Mouse (Mus musculus) stomach, embryonic 16.5 days (tissue): ENCODE measurements at regions not wholly inside any gene's neighbourhood (a gene's known extent, or its start where the extent isn't known, plus 50 kb on each side); places are given as distances from the start of the nearest gene placed in this dataset.

ENCODE experiments used
- ATAC-seq: fragments of 200-750 bp; cut with Nextera tagmentation; 2 replicates; pipeline ENCODE4 v1.8.0; 2017; ENCODE audit warnings: moderate number of reproducible peaks, moderate TSS enrichment; ENCODE audit not compliant: insufficient read depth, low FRiP score
- H3K27ac ChIP-seq: fragments of 300-500 bp; sonication (generic); 2 replicates; pipeline ENCODE4 v1.5.1; 2014; ENCODE audit warnings: low read length
- H3K27me3 ChIP-seq: fragments of 300-500 bp; sonication (generic); 2 replicates; pipeline ENCODE4 v1.6.1; 2014; ENCODE audit warnings: low read length, control low read depth, mixed read lengths; ENCODE audit not compliant: control insufficient read depth, insufficient read depth
- H3K36me3 ChIP-seq: fragments of 300-500 bp; sonication (generic); 2 replicates; pipeline ENCODE4 v1.6.1; 2014; ENCODE audit warnings: low read length; ENCODE audit not compliant: control insufficient read depth, insufficient read depth
- H3K4me1 ChIP-seq: fragments of 300-500 bp; sonication (generic); 2 replicates; pipeline ENCODE4 v1.6.1; 2014; ENCODE audit warnings: low read length, control low read depth, mixed read lengths; ENCODE audit not compliant: control insufficient read depth, insufficient read depth
- H3K4me2 ChIP-seq: fragments of 300-500 bp; sonication (generic); 2 replicates; pipeline ENCODE4 v1.6.1; 2014; ENCODE audit warnings: low read depth, low read length, mixed read lengths
- H3K4me3 ChIP-seq: fragments of 300-500 bp; sonication (generic); replicated peaks from 2 replicates; pipeline ENCODE4 v1.5.1; 2014; ENCODE audit warnings: mild to moderate bottlenecking, low read length
- H3K9ac ChIP-seq: fragments of 300-500 bp; sonication (generic); 2 replicates; pipeline ENCODE4 v1.6.1; 2014; ENCODE audit warnings: low read length
- H3K9me3 ChIP-seq: fragments of 300-500 bp; sonication (generic); replicated peaks from 2 replicates; pipeline ENCODE4 v1.6.1; 2016; ENCODE audit warnings: low read length, control low read depth; ENCODE audit not compliant: control insufficient read depth
- WGBS: fragments of 180-500 bp; shearing (Covaris S2); extraction: QIAGEN DNeasy Blood & Tissue Kit; methylation state at CpG from one replicate; pipeline ENCODE4 v1.1.7; 2014; 5-methylcytosine and 5-hydroxymethylcytosine counted together

DNA sequence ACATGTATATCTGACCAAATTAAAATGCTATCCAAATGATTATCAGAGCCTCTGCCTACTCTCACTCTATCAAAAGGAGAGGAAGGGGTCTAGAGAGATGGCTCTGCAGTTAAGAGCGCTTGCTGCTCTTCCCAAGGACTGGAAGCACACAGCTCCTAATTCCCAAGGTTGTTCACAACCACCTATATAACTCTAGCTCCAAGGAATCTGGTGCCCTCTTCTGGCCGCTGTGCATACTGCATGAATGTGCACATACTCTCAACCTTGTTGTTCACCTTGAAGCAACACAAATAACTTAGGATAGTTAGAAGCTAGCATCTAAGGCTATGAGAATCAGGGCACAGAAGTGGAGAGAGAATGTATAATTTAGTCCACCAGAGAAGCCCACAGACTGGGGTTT is 86.6 kb upstream of the Paip1 start:
- Histone ChIP-seq H3K4me2 (no peak overlapping the region), H3K4me1 (no peaks in the 10 kb centered on the region), H3K9me3 (no peaks in the 10 kb centered on the region), H3K27ac (no peak overlapping the region), H3K4me3 (no peak overlapping the region), H3K36me3 (no peaks in the 10 kb centered on the region), H3K9ac (no peak overlapping the region), H3K27me3 (no peaks in the 10 kb centered on the region)
- no peak for ATAC-seq
- WGBS = 40% methylated on average over 2 of the region's 2 CpGs

DNA sequence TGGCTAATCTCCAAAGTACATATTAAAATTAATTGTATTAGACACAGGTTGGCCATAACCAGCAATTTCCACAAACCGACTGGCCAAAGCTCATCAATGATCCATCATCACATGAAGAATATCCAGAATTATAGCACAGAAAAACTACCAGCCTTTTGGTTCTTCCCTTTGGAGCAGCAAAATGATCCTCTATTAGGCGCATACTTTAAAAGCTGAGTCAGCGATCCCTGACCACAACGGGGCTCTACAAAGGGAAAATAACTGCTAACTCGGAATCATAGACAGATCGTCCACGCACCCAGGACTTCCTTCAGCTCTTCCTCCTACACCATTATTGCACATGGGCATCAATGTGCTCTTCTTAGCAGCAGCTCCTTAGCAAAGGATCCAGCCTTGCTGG is 85.6 kb upstream of the Paip1 start:
- no peak overlapping the region for H3K4me3 ChIP-seq
- no peak overlapping the region for H3K9ac ChIP-seq
- H3K4me1 ChIP-seq = no peaks in the 10 kb centered on the region
- no peaks in the 10 kb centered on the region for H3K27me3 ChIP-seq
- no peak for ATAC-seq
- 89% methylated on average over 7 of the region's 7 CpGs for WGBS
- no peaks in the 10 kb centered on the region for H3K36me3 ChIP-seq
- H3K27ac ChIP-seq = no peak overlapping the region
- no peaks in the 10 kb centered on the region for H3K9me3 ChIP-seq
- H3K4me2 ChIP-seq = no peak overlapping the region

DNA sequence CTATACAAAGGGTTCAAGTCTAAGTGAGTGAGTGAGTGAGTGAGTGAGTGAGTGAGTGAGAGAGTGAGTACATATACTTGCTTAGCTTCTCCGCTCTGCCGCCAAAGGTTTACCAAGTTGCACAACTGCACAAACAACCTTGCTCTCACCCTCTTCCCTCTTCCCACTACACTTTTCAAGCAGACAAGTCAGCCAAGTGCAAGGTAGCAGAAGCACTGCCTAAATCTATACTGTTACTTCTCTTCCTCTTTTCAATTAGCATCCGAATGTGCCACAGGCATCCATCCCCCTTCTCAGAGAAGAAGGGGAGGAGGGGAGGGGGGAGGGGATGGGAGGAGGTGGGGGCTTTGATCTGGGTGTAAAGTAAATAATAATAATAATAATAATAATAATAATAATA is 80.4 kb upstream of the Paip1 start:
- Histone ChIP-seq H3K27me3 (no peaks in the 10 kb centered on the region), H3K9me3 (no peaks in the 10 kb centered on the region), H3K4me3 (no peak overlapping the region), H3K4me2 (no peak overlapping the region), H3K9ac (no peak overlapping the region), H3K27ac (no peak overlapping the region), H3K4me1 (no peaks in the 10 kb centered on the region), H3K36me3 (no peaks in the 10 kb centered on the region)
- 91% methylated on average over 3 of the region's 3 CpGs for WGBS
- no peak for ATAC-seq

DNA sequence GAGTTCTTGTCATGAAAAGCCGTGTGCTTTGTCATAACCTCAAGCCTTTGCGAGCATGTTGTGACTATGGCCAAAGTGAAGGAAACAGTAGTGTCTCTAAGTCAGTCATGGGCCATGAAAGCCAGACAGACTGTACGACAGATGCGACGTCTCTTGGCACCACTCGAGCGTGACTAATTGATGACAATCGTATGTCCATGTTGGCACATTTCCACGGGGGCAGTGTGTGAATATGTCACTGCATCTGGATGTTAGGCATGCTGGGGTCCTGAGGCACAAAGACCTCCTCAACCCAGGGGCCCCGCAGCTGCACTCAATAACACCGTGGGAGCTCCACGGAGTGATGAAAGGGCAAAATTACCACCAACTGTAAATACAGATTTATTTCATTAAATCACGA is 77.1 kb upstream of the Paip1 start:
- 75% methylated on average over 13 of the region's 13 CpGs for WGBS
- Histone ChIP-seq H3K4me1 (no peaks in the 10 kb centered on the region), H3K4me3 (no peak overlapping the region), H3K9ac (no peak overlapping the region), H3K27ac (no peak overlapping the region), H3K4me2 (no peak overlapping the region), H3K27me3 (no peaks in the 10 kb centered on the region), H3K9me3 (no peaks in the 10 kb centered on the region), H3K36me3 (peaks cover 4% of the 10 kb centered on the region)
- ATAC-seq = no peak

DNA sequence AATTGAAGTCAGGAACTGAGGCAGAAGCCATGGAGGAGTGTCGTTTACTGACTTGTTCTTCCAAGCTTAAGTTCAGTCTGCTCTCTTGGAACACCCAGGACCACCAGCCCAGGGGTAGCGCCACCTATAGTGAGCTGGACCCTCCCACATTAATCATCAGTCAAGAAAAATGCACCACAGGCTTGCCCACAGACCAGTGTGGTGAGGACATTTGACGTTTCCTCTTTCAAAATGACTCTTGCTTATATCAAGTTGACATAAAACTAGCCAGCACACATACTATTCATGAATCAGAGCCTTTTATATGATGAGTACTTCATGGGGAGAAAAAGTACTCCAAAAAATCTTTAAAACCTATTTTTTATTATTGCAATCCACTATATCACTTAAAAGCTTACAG is 69.7 kb upstream of the Paip1 start:
- no peak overlapping the region for H3K4me3 ChIP-seq
- H3K27me3 ChIP-seq = no peaks in the 10 kb centered on the region
- no peak overlapping the region for H3K4me2 ChIP-seq
- H3K4me1 ChIP-seq = no peaks in the 10 kb centered on the region
- no peak overlapping the region for H3K27ac ChIP-seq
- H3K9ac ChIP-seq = no peak overlapping the region
- ATAC-seq = no peak
- H3K36me3 ChIP-seq = peaks cover 14% of the 10 kb centered on the region
- 66% methylated on average over 3 of the region's 3 CpGs for WGBS
- H3K9me3 ChIP-seq = no peaks in the 10 kb centered on the region

DNA sequence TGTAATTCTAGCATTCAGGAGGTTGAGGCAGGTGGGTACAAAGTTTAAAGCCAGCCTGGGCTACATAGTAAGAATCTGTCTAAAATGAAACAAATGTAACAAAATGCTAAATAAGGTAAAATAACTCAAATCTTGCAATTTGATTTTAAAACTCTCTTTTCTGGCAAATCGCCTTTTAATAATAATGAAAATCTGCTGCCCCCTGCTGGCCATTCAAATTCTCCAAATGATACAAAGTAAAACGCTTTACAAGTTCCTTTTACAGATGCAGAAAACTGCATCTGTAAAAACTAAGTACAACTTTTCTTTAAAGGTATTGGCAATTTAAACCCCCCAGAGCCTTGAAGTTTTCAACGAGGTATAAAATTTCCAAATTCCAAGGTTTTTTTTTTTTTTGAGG is 65.0 kb upstream of the Paip1 start:
- H3K4me1 ChIP-seq = no peaks in the 10 kb centered on the region
- H3K4me2 ChIP-seq = no peak overlapping the region
- no peak overlapping the region for H3K9ac ChIP-seq
- ATAC-seq = no peak
- 48% methylated on average over 3 of the region's 3 CpGs for WGBS
- no peaks in the 10 kb centered on the region for H3K9me3 ChIP-seq
- no peaks in the 10 kb centered on the region for H3K27me3 ChIP-seq
- H3K27ac ChIP-seq = no peak overlapping the region
- no peak overlapping the region for H3K4me3 ChIP-seq
- H3K36me3 ChIP-seq = 0 out of 2 replicates have a peak, but pooled peaks cover 2% of the 10 kb centered on the region

DNA sequence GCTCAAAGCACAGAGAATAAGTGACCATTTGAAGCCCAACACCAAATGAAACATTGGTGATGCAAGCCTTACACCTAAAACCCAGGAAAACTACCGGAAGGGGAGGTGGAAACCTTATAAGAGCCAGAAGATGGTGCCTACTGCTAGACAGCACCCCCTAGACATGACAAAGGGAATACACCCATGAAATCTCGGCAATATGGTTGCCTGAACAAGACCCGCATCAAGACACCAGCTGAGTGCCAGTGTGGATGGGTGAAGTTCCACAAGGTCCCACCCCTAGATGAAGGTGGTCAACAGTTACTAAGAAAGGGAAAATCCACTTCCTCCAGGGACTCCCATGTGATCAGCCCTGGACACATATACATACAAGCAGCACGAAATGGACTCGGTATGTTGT is 64.2 kb upstream of the Paip1 start:
- no peak overlapping the region for H3K9ac ChIP-seq
- H3K4me3 ChIP-seq = no peak overlapping the region
- WGBS = 90% methylated on average over 5 of the region's 5 CpGs
- no peak overlapping the region for H3K4me2 ChIP-seq
- ATAC-seq = no peak
- no peaks in the 10 kb centered on the region for H3K4me1 ChIP-seq
- H3K9me3 ChIP-seq = no peaks in the 10 kb centered on the region
- no peaks in the 10 kb centered on the region for H3K27me3 ChIP-seq
- H3K27ac ChIP-seq = no peak overlapping the region
- 0 out of 2 replicates have a peak, but pooled peaks cover 3% of the 10 kb centered on the region for H3K36me3 ChIP-seq

DNA sequence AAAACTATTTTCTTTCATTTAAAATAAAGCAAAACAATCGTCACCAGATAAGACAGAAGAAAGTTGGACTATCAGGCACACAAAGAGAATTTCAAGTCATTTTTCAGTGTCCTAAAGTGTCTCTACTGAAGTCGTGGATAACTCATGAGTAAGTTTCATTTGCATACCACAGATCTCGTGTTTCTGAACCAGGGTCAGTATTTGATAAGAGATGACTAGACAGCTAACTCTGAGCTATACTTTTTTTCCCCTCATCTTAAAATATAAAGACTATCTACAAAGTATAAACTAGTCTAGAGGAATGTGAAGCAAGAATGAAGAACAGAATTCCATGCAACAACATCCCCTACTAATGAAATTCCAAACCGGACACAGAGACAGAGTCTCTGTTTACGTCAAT is 60.9 kb upstream of the Paip1 start:
- no peak overlapping the region for H3K9ac ChIP-seq
- WGBS = 77% methylated on average over 5 of the region's 5 CpGs
- no peak overlapping the region for H3K4me2 ChIP-seq
- peaks cover 3% of the 10 kb centered on the region; the same call in 1 of the 2 replicates for H3K36me3 ChIP-seq
- no peaks in the 10 kb centered on the region for H3K4me1 ChIP-seq
- no peaks in the 10 kb centered on the region for H3K27me3 ChIP-seq
- no peak overlapping the region for H3K27ac ChIP-seq
- no peak for ATAC-seq
- no peak overlapping the region for H3K4me3 ChIP-seq
- no peaks in the 10 kb centered on the region for H3K9me3 ChIP-seq

DNA sequence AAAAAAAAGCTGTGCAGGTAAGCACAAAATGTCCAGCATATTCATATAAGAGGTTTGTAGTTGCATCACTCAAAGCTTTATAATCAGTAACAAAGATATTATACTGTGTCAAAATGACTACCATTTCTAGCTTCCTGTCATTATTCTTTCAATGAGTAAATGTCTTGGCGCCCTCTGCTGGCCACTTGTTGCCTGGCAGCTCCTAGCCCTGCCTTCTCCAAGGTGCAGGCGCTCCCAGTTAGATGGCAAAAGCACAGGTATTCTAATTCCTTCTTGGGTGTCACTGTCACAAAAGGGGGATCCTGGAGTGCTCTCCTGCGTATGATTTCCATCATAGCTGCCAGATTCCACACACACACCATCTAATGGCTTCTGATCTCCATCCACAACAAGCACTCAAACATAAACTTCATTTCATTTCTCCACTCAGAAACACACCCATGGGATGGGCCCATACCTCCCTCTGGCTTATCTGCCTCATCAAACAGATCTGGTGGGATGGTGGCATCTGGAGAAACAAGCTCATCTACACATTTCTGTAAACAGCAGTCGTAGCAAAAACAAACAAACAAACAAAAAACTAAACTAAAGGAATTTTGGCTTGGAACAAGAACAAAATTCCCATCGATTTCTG is 49.9 kb upstream of the Paip1 start:
- Histone ChIP-seq H3K27me3 (no peaks in the 10 kb centered on the region), H3K4me3 (no peak overlapping the region), H3K9me3 (no peaks in the 10 kb centered on the region), H3K27ac (no peak overlapping the region), H3K4me1 (no peaks in the 10 kb centered on the region), H3K4me2 (no peak overlapping the region), H3K36me3 (peaks cover 4% of the 10 kb centered on the region), H3K9ac (no peak overlapping the region)
- ATAC-seq = no peak
- 48% methylated on average over 5 of the region's 5 CpGs for WGBS
